Mouse (Mus musculus) lung, postnatal 36 days (tissue): ENCODE data around the gene Rpp25l.

Experiments used
- DNase-seq: peaks from one replicate; pipeline ENCODE4 v3.0.0; 2022; ENCODE audit warnings: mixed read lengths

The Rpp25l gene

DNA sequence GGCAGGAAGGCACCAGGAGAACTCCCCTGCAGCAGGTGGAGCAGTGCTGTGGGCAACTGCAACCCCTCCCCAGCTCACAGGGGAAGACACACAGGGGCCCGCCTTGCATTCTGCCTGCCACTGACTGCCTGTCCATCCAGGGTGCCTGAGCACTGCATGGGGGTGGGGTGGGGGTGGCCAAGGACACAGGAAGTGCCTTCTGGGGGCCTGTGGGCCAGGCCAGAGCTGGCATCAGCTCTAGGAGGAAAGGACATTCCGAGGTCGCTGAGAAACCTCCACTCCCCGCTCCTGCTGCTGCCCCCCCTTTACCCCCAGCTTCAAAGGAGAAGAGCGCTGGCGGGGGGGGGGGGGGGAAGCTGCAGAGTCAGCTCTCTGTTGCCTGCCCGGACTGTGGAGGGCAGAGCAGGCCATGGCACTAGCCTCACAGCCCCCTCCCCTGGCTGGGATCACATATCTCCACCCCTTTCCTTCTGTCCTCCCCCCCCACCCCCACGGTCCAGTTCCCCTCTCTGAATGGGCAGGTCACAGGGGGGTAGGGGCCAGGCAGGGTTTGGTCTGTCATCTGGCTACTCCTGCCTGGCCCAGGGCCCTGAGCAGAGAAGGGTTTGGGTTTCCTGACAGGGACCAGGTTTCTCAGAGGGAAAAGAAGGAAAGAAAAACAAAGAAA, 48.2 kb downstream of the Rpp25l start:
- DNase-seq = no peak

DNA sequence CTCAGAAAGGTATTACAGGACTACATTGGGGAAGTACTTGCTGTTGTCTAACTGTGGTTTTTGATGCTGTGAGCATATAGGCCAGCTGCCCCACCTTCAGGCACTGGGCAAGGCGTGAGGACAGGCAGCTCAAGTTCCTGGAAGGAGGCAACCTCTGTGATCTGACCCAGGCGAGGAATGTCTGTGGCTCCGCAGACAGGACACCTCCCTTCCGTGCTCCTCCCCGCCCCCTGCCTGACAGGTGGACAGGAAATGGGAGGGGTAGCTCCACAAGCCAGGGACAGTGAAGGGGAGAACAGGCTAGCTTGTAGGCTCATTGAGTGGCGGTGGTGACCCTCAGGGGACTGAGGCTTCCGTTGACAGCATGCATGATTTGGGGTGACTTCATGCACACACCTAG, 48.8 kb downstream of the Rpp25l start:
- DNase-seq = no peak

DNA sequence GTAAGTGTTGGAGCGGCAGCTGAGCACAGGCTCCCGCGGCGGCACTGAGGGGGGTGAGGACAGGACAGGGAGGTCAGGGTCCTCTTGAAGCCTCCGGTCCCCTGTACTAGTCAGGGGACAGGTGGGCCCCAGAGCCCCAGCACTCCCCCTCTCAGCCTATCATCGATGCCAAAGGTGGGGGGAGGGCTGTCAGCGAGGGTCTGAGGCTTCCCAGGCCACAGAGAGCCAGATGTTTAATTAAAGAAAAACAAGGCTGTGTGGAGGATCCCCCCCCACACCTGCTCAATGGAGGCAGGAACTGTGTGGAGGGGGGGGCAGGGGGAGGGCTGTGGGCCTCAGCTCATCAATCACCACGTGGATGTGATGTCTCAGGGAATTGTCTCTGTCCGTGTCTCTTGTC, 49.7 kb downstream of the Rpp25l start:
- DNase-seq = no peak

DNA sequence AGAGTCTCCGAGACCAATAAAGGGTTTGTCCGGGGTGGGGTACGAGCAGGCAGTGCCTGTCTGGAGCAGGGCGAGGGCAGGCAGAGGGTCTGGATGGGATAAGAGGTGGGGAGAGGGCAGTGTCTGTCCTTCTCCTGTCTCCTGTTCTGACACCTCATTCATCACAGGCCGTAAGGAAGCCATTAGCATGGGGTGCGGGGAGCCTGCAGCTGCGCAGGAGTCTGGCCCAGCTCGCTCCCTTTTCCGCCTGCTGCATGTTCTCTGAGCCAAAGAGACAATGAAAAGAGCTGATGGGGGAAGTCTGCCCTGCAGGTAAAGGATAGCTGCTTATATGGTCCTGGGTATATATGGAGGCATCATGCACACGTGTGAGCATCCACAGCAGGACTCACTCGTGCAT, 50.6 kb downstream of the Rpp25l start:
- DNase-seq = no peak
